Mouse (Mus musculus): ENCODE data around the gene Olfm4. TPM values are rescaled to one million over a fixed set of nuclear protein-coding genes. Genes with fewer than 3 reads are reported as not detected.

Gene Olfm4
- polyA plus RNA-seq, 1 experiment from 2014 or later = 0.46 TPM

DNA sequence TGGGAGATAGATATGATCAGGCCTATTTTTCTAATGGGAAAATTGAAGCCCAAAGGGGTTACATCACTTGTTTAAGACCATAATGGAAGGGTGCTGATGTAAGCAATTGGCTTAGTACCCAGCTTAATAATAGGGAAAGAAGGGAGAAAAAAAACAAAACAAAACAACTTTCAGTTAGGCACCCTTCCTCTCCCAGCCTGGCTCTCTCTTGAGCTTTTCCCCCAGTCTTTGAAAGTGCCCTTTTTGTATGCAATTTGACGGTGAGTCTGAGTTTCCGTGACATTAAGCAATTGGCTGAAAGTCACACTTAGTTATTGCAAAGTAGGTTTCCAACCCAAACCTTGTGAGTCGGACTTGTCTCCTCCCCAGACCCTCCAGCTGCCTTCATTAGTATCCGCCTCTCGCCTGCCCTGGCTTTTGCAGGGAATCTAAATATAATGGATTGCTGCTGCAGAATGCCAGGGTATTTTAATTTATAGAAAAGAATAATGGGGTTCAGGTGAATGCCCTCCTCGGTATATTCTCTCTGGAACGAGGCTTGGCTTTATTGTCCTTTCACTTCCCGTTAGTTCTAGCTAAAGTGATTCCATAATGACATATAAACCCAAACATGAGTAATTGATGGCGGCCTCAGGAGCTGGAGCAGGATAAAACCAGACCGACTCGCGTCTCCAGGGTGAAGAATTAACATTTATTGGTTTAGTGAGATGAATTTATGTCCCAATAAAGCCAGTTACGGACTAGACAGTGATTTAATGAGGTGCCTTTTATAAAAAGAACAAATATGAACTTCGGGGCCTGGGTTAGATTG is 12.7 kb upstream of the Olfm4 start:
- Histone ChIP-seq H3K9me3 (ENCODE audit: control insufficient read depth, low read length) (no peaks in the 10 kb centered on the region), H3K4me3 (ENCODE audit: low read depth, low read length) (no peak overlapping the region), H3K9ac (ENCODE audit: low read length) (no peak overlapping the region), H3K27me3 (ENCODE audit: control insufficient read depth, insufficient read depth, low read length) (no peaks in the 10 kb centered on the region), H3K4me1 (ENCODE audit: control insufficient read depth, insufficient read depth, low read length) (peaks cover 3% of the 10 kb centered on the region; the same call in 1 of the 2 replicates), H3K36me3 (ENCODE audit: control insufficient read depth, insufficient read depth, low read length) (no peaks in the 10 kb centered on the region), H3K4me2 (no peak overlapping the region), H3K27ac (ENCODE audit: low read depth, low read length) (no peak overlapping the region)
- WGBS = 69% methylated on average over 14 of the region's 14 CpGs
- DNase-seq (ENCODE audit: low spot score, missing footprints) (no peak), ATAC-seq (ENCODE audit: low FRiP score) (no peak)

DNA sequence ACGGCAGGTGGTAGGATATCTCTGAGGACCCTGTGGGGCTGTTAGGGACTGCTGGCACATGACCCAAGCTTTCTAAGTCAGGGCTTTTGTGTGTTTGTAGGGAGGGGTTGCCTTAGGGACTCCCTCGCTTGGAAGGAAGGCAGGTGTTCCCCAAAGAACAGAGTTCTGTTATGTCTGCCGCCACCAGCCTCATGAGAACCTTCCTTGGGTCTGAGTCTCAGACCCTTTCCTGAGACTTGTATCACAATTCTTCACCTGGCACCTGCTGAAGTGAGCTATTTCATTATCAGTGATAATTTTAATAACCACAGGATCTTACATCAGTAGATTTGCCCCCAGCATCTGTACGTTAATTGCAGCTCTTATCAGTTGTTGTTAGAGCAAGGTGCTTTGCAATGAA is 2.4 kb upstream of the Olfm4 start:
- Histone ChIP-seq H3K4me3 (ENCODE audit: low read depth, low read length) (no peak overlapping the region), H3K27me3 (ENCODE audit: control insufficient read depth, insufficient read depth, low read length) (no peaks in the 10 kb centered on the region), H3K9ac (ENCODE audit: low read length) (no peak overlapping the region), H3K36me3 (ENCODE audit: control insufficient read depth, insufficient read depth, low read length) (no peaks in the 10 kb centered on the region), H3K4me1 (ENCODE audit: control insufficient read depth, insufficient read depth, low read length) (no peaks in the 10 kb centered on the region), H3K27ac (ENCODE audit: low read depth, low read length) (no peak overlapping the region), H3K9me3 (ENCODE audit: control insufficient read depth, low read length) (no peaks in the 10 kb centered on the region), H3K4me2 (no peak overlapping the region)
- ATAC-seq (ENCODE audit: low FRiP score) (no peak), DNase-seq (ENCODE audit: low spot score, missing footprints) (no peak)
- WGBS = 88% methylated on average over 4 of the region's 4 CpGs

DNA sequence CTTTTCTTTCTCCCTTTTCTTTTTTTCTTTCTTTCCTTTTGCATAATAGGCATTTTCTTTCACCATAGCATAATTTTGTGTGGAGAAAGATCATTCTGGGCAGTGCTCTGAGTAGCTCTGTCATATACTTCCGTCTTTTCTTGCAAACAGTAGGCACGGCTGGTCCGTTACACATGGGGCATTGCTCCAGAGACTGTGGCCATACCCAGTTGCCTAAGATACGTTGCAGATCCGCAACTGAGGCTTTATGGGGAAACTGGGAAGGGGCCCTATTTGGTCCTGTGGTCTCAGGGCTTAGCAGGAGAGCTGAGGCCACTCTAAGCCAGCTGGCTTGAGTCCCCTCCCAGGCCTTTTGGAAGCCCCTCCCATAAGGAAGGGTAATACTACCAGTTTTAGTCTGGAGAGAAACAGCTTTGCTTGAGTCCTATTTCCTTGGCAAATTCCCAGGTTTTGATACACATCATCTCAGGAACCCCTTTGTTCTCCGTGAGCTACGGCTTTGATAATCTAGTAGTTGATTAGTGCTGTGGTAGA is 1.3 kb downstream of the Olfm4 start:
- no peak overlapping the region for H3K4me2 ChIP-seq
- 88% methylated on average over 7 of the region's 7 CpGs for WGBS

DNA sequence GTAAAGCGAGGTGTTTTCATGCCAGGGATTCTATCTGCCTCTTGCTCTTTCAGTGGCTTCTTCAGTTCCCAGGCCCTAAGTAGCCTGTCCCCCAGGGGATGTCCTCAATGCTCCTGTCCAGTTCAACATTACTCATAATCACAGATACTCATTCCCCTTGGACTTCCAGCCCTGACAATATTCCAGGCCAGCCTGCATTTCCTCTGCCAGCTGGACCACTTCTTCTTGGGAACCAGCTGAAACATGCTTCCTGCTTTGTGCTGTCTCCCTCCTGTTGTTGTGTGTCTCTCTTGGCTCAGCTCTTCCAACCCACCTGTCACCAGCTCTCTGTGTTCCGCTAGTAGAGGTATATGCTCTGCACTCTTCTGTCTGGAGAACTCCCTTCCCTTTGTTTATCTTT is 1.8 kb downstream of the Olfm4 start:
- no peaks in the 10 kb centered on the region for H3K4me1 ChIP-seq (ENCODE audit: control insufficient read depth, insufficient read depth, low read length)
- H3K27me3 ChIP-seq (ENCODE audit: control insufficient read depth, insufficient read depth, low read length) = no peaks in the 10 kb centered on the region
- ATAC-seq (ENCODE audit: low FRiP score) = no peak
- DNase-seq (ENCODE audit: low spot score, missing footprints) = peak; percentile 53
- 92% methylated on average over 2 of the region's 2 CpGs for WGBS
- no peak overlapping the region for H3K4me3 ChIP-seq (ENCODE audit: low read depth, low read length)
- no peak overlapping the region for H3K9ac ChIP-seq (ENCODE audit: low read length)
- H3K9me3 ChIP-seq (ENCODE audit: control insufficient read depth, low read length) = no peaks in the 10 kb centered on the region
- no peaks in the 10 kb centered on the region for H3K36me3 ChIP-seq (ENCODE audit: control insufficient read depth, insufficient read depth, low read length)
- no peak overlapping the region for H3K27ac ChIP-seq (ENCODE audit: low read depth, low read length)
- H3K4me2 ChIP-seq = no peak overlapping the region

More for the DNA sequence above, 1.3 kb downstream of the Olfm4 start:
- Histone ChIP-seq H3K27me3 (ENCODE audit: control insufficient read depth, insufficient read depth, low read length) (no peaks in the 10 kb centered on the region), H3K9ac (ENCODE audit: low read length) (no peak overlapping the region), H3K27ac (ENCODE audit: low read depth, low read length) (no peak overlapping the region), H3K4me3 (ENCODE audit: low read depth, low read length) (no peak overlapping the region), H3K4me1 (ENCODE audit: control insufficient read depth, insufficient read depth, low read length) (no peaks in the 10 kb centered on the region), H3K36me3 (ENCODE audit: control insufficient read depth, insufficient read depth, low read length) (no peaks in the 10 kb centered on the region), H3K9me3 (ENCODE audit: control insufficient read depth, low read length) (no peaks in the 10 kb centered on the region)
- ATAC-seq (ENCODE audit: low FRiP score) (no peak), DNase-seq (ENCODE audit: low spot score, missing footprints) (peak; percentile 75)

DNA sequence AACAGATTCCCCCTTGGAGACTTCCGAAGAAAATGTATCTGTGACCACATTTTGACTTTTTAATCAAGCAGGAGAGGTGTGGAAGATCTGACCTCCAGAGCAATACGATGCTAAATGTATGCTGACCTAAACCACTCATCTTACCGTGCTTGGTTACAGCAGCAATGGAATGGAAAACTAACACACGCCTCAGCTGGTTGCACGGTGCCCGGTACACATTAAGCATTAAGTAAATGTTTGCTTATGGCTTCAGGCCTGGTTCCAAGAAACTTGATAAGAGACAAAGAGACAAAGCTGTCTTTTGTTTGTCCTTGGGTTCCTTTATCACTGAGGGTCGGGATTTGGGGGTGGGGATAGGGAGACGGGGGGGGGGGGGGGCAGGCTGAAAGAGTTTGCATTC is 3.0 kb downstream of the Olfm4 start:
- DNase-seq (ENCODE audit: low spot score, missing footprints) = no peak
- no peaks in the 10 kb centered on the region for H3K27me3 ChIP-seq (ENCODE audit: control insufficient read depth, insufficient read depth, low read length)
- H3K4me2 ChIP-seq = no peak overlapping the region
- WGBS = 71% methylated on average over 8 of the region's 8 CpGs
- no peaks in the 10 kb centered on the region for H3K36me3 ChIP-seq (ENCODE audit: control insufficient read depth, insufficient read depth, low read length)
- H3K9me3 ChIP-seq (ENCODE audit: control insufficient read depth, low read length) = no peaks in the 10 kb centered on the region
- no peak overlapping the region for H3K9ac ChIP-seq (ENCODE audit: low read length)
- no peak overlapping the region for H3K27ac ChIP-seq (ENCODE audit: low read depth, low read length)
- H3K4me1 ChIP-seq (ENCODE audit: control insufficient read depth, insufficient read depth, low read length) = no peaks in the 10 kb centered on the region
- peak; percentile 75; the same call in 1 of the 2 replicates for ATAC-seq (ENCODE audit: low FRiP score)
- H3K4me3 ChIP-seq (ENCODE audit: low read depth, low read length) = no peak overlapping the region

DNA sequence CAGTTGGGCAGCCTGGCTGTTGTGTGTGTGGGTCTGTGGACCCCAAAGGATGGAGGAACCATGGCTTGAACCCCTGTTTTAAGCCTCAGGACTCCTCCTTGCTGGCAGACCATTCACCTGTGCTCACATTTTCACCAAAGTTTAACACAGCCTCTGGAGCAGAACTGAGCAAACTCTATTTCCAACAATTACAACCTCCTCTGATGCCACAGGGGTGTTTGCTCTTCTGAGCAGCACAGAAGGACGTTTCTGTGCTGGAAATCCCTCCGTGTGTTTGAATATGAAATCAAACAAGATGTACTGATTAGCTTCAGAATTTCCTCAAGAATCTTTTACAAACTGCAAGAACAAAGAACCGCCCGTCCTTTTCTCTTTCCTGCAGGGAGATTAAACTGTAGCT is 5.9 kb downstream of the Olfm4 start:
- ATAC-seq (ENCODE audit: low FRiP score) = no peak
- H3K4me3 ChIP-seq (ENCODE audit: low read depth, low read length) = no peak overlapping the region
- no peak for DNase-seq (ENCODE audit: low spot score, missing footprints)
- H3K4me1 ChIP-seq (ENCODE audit: control insufficient read depth, insufficient read depth, low read length) = no peaks in the 10 kb centered on the region
- no peaks in the 10 kb centered on the region for H3K9me3 ChIP-seq (ENCODE audit: control insufficient read depth, low read length)
- no peak overlapping the region for H3K9ac ChIP-seq (ENCODE audit: low read length)
- no peaks in the 10 kb centered on the region for H3K36me3 ChIP-seq (ENCODE audit: control insufficient read depth, insufficient read depth, low read length)
- no peak overlapping the region for H3K4me2 ChIP-seq
- 34% methylated on average over 4 of the region's 4 CpGs for WGBS
- no peaks in the 10 kb centered on the region for H3K27me3 ChIP-seq (ENCODE audit: control insufficient read depth, insufficient read depth, low read length)
- H3K27ac ChIP-seq (ENCODE audit: low read depth, low read length) = no peak overlapping the region

DNA sequence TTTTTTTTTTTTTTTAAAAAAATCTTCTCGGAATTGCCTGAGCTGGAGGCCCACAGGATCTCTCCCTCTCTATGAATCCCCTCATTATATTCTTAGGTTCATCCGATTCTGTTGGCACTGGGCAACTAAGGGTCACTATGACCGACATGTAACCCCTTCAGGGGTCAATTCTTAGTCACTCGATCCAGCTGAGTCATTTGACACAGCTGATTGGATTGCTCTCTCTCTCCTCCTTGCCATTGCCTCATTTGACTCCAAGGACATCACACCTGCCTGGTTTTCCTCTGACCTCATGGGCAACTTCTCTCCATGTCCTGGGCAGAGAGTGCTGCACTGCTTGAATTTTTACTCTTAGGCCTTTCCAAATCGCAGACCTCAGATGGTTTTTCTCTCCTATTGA is 6.7 kb downstream of the Olfm4 start:
- no peak overlapping the region for H3K4me3 ChIP-seq (ENCODE audit: low read depth, low read length)
- no peak for ATAC-seq (ENCODE audit: low FRiP score)
- H3K27me3 ChIP-seq (ENCODE audit: control insufficient read depth, insufficient read depth, low read length) = no peaks in the 10 kb centered on the region
- no peak for DNase-seq (ENCODE audit: low spot score, missing footprints)
- H3K4me1 ChIP-seq (ENCODE audit: control insufficient read depth, insufficient read depth, low read length) = no peaks in the 10 kb centered on the region
- no peaks in the 10 kb centered on the region for H3K36me3 ChIP-seq (ENCODE audit: control insufficient read depth, insufficient read depth, low read length)
- no peak overlapping the region for H3K27ac ChIP-seq (ENCODE audit: low read depth, low read length)
- WGBS = 53% methylated on average over 5 of the region's 5 CpGs
- H3K9me3 ChIP-seq (ENCODE audit: control insufficient read depth, low read length) = no peaks in the 10 kb centered on the region
- H3K9ac ChIP-seq (ENCODE audit: low read length) = no peak overlapping the region
- H3K4me2 ChIP-seq = no peak overlapping the region

DNA sequence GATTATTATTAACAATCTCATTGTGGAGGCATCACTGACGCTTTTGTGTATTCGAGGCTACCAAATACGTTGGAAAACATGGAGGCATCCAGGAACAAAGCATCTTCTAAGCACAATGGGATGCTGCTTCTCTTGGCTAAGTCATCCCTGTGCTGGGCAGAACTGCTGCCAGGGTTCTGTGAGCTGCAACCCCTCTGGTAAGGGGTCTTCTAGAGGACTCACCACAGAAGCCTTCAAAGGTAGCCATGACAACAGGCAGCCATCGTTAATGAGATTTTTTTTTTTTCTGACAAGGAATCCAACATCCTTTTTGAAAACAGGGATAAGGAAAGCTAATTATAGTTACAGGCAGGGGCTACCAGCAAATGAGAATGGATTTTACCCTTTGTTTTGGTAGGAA is 13.7 kb downstream of the Olfm4 start:
- DNase-seq (ENCODE audit: low spot score, missing footprints) (no peak), ATAC-seq (ENCODE audit: low FRiP score) (peak; percentile 83)
- H3K27ac ChIP-seq (ENCODE audit: low read depth, low read length) = no peak overlapping the region
- no peaks in the 10 kb centered on the region for H3K4me1 ChIP-seq (ENCODE audit: control insufficient read depth, insufficient read depth, low read length)
- H3K9ac ChIP-seq (ENCODE audit: low read length) = no peak overlapping the region
- H3K4me3 ChIP-seq (ENCODE audit: low read depth, low read length) = no peak overlapping the region
- H3K36me3 ChIP-seq (ENCODE audit: control insufficient read depth, insufficient read depth, low read length) = no peaks in the 10 kb centered on the region
- no peaks in the 10 kb centered on the region for H3K27me3 ChIP-seq (ENCODE audit: control insufficient read depth, insufficient read depth, low read length)
- 18% methylated on average over 4 of the region's 4 CpGs for WGBS
- no peaks in the 10 kb centered on the region for H3K9me3 ChIP-seq (ENCODE audit: control insufficient read depth, low read length)
- no peak overlapping the region for H3K4me2 ChIP-seq

DNA sequence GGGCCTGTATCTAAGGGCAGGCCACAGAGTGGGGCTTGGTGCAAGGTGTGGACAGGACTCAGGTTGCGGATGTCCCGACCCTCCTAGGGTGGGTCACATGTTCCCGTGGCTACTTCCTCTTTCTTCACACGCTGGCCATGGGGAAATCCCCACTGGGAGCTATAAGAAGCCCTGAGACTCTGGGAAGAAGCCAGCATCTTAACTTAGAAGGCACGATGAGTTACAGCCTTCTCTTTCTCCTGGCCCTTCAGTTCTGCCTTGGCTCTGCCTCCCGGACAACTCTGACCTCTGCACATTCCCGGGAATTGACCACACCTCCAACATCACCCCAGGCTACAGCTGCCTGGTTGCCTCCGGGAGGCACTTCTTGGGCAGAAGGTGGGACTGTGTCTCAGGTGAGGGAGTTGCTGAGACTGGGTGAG is 16.2 kb downstream of the Olfm4 start:
- H3K27me3 ChIP-seq (ENCODE audit: control insufficient read depth, insufficient read depth, low read length) = no peaks in the 10 kb centered on the region
- ATAC-seq (ENCODE audit: low FRiP score) = no peak
- H3K9me3 ChIP-seq (ENCODE audit: control insufficient read depth, low read length) = no peaks in the 10 kb centered on the region
- H3K36me3 ChIP-seq (ENCODE audit: control insufficient read depth, insufficient read depth, low read length) = no peaks in the 10 kb centered on the region
- H3K4me2 ChIP-seq = no peak overlapping the region
- H3K9ac ChIP-seq (ENCODE audit: low read length) = no peak overlapping the region
- DNase-seq (ENCODE audit: low spot score, missing footprints) = peak; percentile 68
- H3K4me3 ChIP-seq (ENCODE audit: low read depth, low read length) = no peak overlapping the region
- WGBS = 59% methylated on average over 8 of the region's 8 CpGs
- no peak overlapping the region for H3K27ac ChIP-seq (ENCODE audit: low read depth, low read length)
- H3K4me1 ChIP-seq (ENCODE audit: control insufficient read depth, insufficient read depth, low read length) = no peaks in the 10 kb centered on the region
